Mouse (Mus musculus) limb, embryonic 14.5 days (tissue): ENCODE measurements around the gene Ccdc51. TPM values are rescaled to one million over a fixed set of nuclear protein-coding genes. Genes with fewer than 3 reads are reported as not detected.

Source experiments
- ATAC-seq: fragments of 200-750 bp; cut with Nextera tagmentation; 2 replicates; pipeline ENCODE4 v1.8.0; 2017; ENCODE audit warnings: low read depth, moderate number of reproducible peaks, moderate TSS enrichment; ENCODE audit not compliant: low FRiP score
- DNase-seq: peaks from one replicate; pipeline ENCODE4 v3.0.0-alpha.2; 2015; ENCODE audit warnings: low spot score
- H3K27ac ChIP-seq: fragments of 300-500 bp; sonication (generic); replicated peaks from 2 replicates; pipeline ENCODE4 v1.5.1; 2014; ENCODE audit warnings: low read depth, mild to moderate bottlenecking, low read length, moderate library complexity, mixed read lengths
- H3K27me3 ChIP-seq: fragments of 300-500 bp; sonication (generic); 2 replicates; pipeline ENCODE4 v1.6.1; 2014; ENCODE audit warnings: low read length, mixed read lengths; ENCODE audit not compliant: control insufficient read depth, insufficient read depth
- H3K36me3 ChIP-seq: fragments of 300-500 bp; sonication (generic); 2 replicates; pipeline ENCODE4 v1.6.1; 2014; ENCODE audit warnings: mild to moderate bottlenecking, low read length, moderate library complexity, mixed read lengths; ENCODE audit not compliant: control insufficient read depth, insufficient read depth
- H3K4me1 ChIP-seq: fragments of 300-500 bp; sonication (generic); 2 replicates; pipeline ENCODE4 v1.6.1; 2014; ENCODE audit warnings: antibody characterized with exemption, low read length, mixed read lengths; ENCODE audit not compliant: control insufficient read depth, insufficient read depth
- H3K4me2 ChIP-seq: fragments of 300-500 bp; sonication (generic); replicated peaks from 2 replicates; pipeline ENCODE4 v1.6.1; 2014; ENCODE audit warnings: low read depth, mild to moderate bottlenecking, low read length, moderate library complexity; ENCODE audit not compliant: severe bottlenecking
- H3K4me3 ChIP-seq: fragments of 300-500 bp; sonication (generic); replicated peaks from 2 replicates; pipeline ENCODE4 v1.5.1; 2014; ENCODE audit warnings: low read length
- H3K9ac ChIP-seq: fragments of 300-500 bp; sonication (generic); 2 replicates; pipeline ENCODE4 v1.6.1; 2014; ENCODE audit warnings: mild to moderate bottlenecking, low read depth, low read length, moderate library complexity; ENCODE audit not compliant: severe bottlenecking
- H3K9me3 ChIP-seq: fragments of 300-500 bp; sonication (generic); 2 replicates; pipeline ENCODE4 v1.6.1; 2016; ENCODE audit warnings: low read length; ENCODE audit not compliant: control insufficient read depth
- POLR2A ChIP-seq: fragments of 200-500 bp; IDR thresholded peaks from 2 replicates; pipeline ENCODE4 v1.8.0; 2012; ENCODE audit warnings: inconsistent platforms, mild to moderate bottlenecking, moderate library complexity, borderline replicate concordance; ENCODE audit not compliant: insufficient read depth, insufficient read length; ENCODE audit errors: extremely low read depth
- WGBS: fragments of 180-500 bp; shearing (Covaris S2); extraction: QIAGEN DNeasy Blood & Tissue Kit; methylation state at CpG from one replicate; pipeline ENCODE4 v1.1.7; 2014; 5-methylcytosine and 5-hydroxymethylcytosine counted together
- polyA plus RNA-seq, 2 experiments: library from polyadenylated mRNA; depleted of rRNA in 1 of 2; stranded (reverse) in 1 of 2; unstranded in 1 of 2; fragments of >200 nt; fragmentation: Nextera tagmentation in 1 of 2; extraction: Ambion mirVana in 1 of 2; gene quantifications; 2 replicates each; pipeline versions ENCODE4 v1.2.1 to v1.2.3; 2012 to 2014

The Ccdc51 gene
- polyA plus RNA-seq, 2 experiments: 9.0 to 15.3 TPM

GRCm38 (mm10) chr9:109051011-109051501 lies 31.2 kb upstream of the Ccdc51 start:
- no peaks in the 10 kb centered on the region for H3K9me3 ChIP-seq
- no peak overlapping the region for H3K27ac ChIP-seq
- no peak overlapping the region for H3K4me2 ChIP-seq
- no peak overlapping the region for H3K4me3 ChIP-seq
- 0 out of 2 replicates have a peak, but pooled peaks cover 3% of the 10 kb centered on the region for H3K4me1 ChIP-seq
- ATAC-seq: no peak
- no peak overlapping the region for H3K9ac ChIP-seq
- H3K36me3 ChIP-seq: peaks cover 28% of the 10 kb centered on the region
- no peaks in the 10 kb centered on the region for H3K27me3 ChIP-seq
- DNase-seq: no peak
- WGBS: 91% methylated on average over 13 of the region's 13 CpGs
- TF ChIP-seq POLR2A: no peak

GRCm38 (mm10) chr9:109051651-109052489 lies 30.4 kb upstream of the Ccdc51 start:
- 88% methylated on average over 10 of the region's 10 CpGs for WGBS
- H3K9me3 ChIP-seq: no peaks in the 10 kb centered on the region
- peaks cover 36% of the 10 kb centered on the region for H3K36me3 ChIP-seq
- no peak for DNase-seq
- no peaks in the 10 kb centered on the region for H3K27me3 ChIP-seq
- H3K9ac ChIP-seq: no peak overlapping the region
- no peak overlapping the region for H3K4me3 ChIP-seq
- no peak overlapping the region for H3K4me2 ChIP-seq
- no peak for ATAC-seq
- H3K4me1 ChIP-seq: 0 out of 2 replicates have a peak, but pooled peaks cover 3% of the 10 kb centered on the region
- H3K27ac ChIP-seq: no peak overlapping the region
- no peak for TF ChIP-seq POLR2A

GRCm38 (mm10) chr9:109052490-109053260 lies 29.6 kb upstream of the Ccdc51 start:
- Histone ChIP-seq H3K4me1 (0 out of 2 replicates have a peak, but pooled peaks cover 3% of the 10 kb centered on the region), H3K36me3 (peaks cover 44% of the 10 kb centered on the region), H3K4me2 (no peak overlapping the region), H3K4me3 (no peak overlapping the region), H3K27me3 (no peaks in the 10 kb centered on the region), H3K9ac (no peak overlapping the region), H3K9me3 (no peaks in the 10 kb centered on the region), H3K27ac (no peak overlapping the region)
- WGBS: 87% methylated on average over 9 of the region's 9 CpGs
- 0 out of 2 replicates have a peak, but pooled peaks have one; percentile 10 for ATAC-seq
- TF ChIP-seq POLR2A: no peak
- no peak for DNase-seq

GRCm38 (mm10) chr9:109053366-109053765 lies 28.9 kb upstream of the Ccdc51 start:
- Histone ChIP-seq H3K9me3 (no peaks in the 10 kb centered on the region), H3K4me1 (0 out of 2 replicates have a peak, but pooled peaks cover 3% of the 10 kb centered on the region), H3K4me3 (no peak overlapping the region), H3K4me2 (no peak overlapping the region), H3K27ac (no peak overlapping the region), H3K27me3 (no peaks in the 10 kb centered on the region), H3K36me3 (peaks cover 51% of the 10 kb centered on the region), H3K9ac (no peak overlapping the region)
- no peak for TF ChIP-seq POLR2A
- DNase-seq (no peak), ATAC-seq (0 out of 2 replicates have a peak, but pooled peaks have one; percentile 1)
- 78% methylated on average over 3 of the region's 3 CpGs for WGBS

GRCm38 (mm10) chr9:109053851-109054250 lies 28.4 kb upstream of the Ccdc51 start:
- no peak overlapping the region for H3K4me2 ChIP-seq
- DNase-seq (no peak), ATAC-seq (no peak)
- peaks cover 6% of the 10 kb centered on the region; the same call in 1 of the 2 replicates for H3K4me1 ChIP-seq
- WGBS: 68% methylated on average over 6 of the region's 6 CpGs
- TF ChIP-seq POLR2A: no peak
- H3K9ac ChIP-seq: no peak overlapping the region
- H3K27me3 ChIP-seq: no peaks in the 10 kb centered on the region
- no peaks in the 10 kb centered on the region for H3K9me3 ChIP-seq
- no peak overlapping the region for H3K4me3 ChIP-seq
- no peak overlapping the region for H3K27ac ChIP-seq
- peaks cover 55% of the 10 kb centered on the region for H3K36me3 ChIP-seq
